Mouse (Mus musculus) G1E (cell line): Measurements from ENCODE around the gene Rfc2.

ENCODE experiments used
- CTCF ChIP-seq: IDR thresholded peaks from 2 replicates; pipeline ENCODE4 v1.5.1; 2012; ENCODE audit warnings: low read depth, low read length, inconsistent platforms, mixed read lengths
- GATA1 ChIP-seq: IDR thresholded peaks from 2 replicates; pipeline ENCODE4 v1.6.1; 2012; ENCODE audit warnings: borderline replicate concordance, low read length, inconsistent platforms, mixed read lengths
- GATA2 ChIP-seq: IDR thresholded peaks from 2 replicates; pipeline ENCODE4 v1.6.1; 2012; ENCODE audit warnings: low read depth, low read length, inconsistent platforms, borderline replicate concordance
- POLR2AphosphoS5 ChIP-seq: IDR thresholded peaks from 2 replicates; pipeline ENCODE4 v1.6.1; 2012; ENCODE audit warnings: low read depth, low read length, inconsistent platforms; ENCODE audit not compliant: insufficient replicate concordance
- TAL1 ChIP-seq: conservative IDR thresholded peaks from 2 replicates; pipeline ENCODE4 v1.6.1; 2012; ENCODE audit warnings: low read depth, low read length, inconsistent platforms, mixed read lengths

- TF ChIP-seq CTCF: no peak
- no peak for TF ChIP-seq TAL1
- no peak for TF ChIP-seq GATA1
- no peak for TF ChIP-seq POLR2AphosphoS5
- TF ChIP-seq GATA2: no peak
Measured at GRCm38 (mm10) chr5:134639269-134639682, 58.1 kb downstream of the Rfc2 start, which contains the start of gene Eif4h.
